Mouse (Mus musculus): ENCODE results near the gene Cox8b. TPM values are rescaled to one million over a fixed set of nuclear protein-coding genes. Genes with fewer than 3 reads are reported as not detected.

The Cox8b gene
- total RNA-seq (2012; rRNA removed): not detected in 2 replicates

GRCm38 (mm10) chr7:140900220-140900619 is at the start of gene Cox8b:
Gene Cox8b, minus strand, starts transcription at chr7:140900446.
- Histone ChIP-seq H3K9me3 (ENCODE audit: control insufficient read depth, insufficient read depth, low read depth, low read length) (no peaks in the 10 kb centered on the region), H3K27ac (ENCODE audit: insufficient read depth, low read depth, low read length, poor library complexity, severe bottlenecking) (no peak within 1 kb of the TSS), H3K36me3 (ENCODE audit: control insufficient read depth, insufficient read depth, low read length, poor library complexity, severe bottlenecking) (peaks cover 23% of the 10 kb centered on the region), H3K9ac (ENCODE audit: insufficient read depth, low read depth, low read length, poor library complexity, severe bottlenecking) (no peak within 1 kb of the TSS), H3K4me3 (ENCODE audit: insufficient read depth in 1 of 2, low read depth in 1 of 2, low read length in 2 of 2, poor library complexity in 1 of 2, severe bottlenecking in 1 of 2) (no peak within 1 kb of the TSS), H3K4me1 (ENCODE audit: control insufficient read depth in 2 of 2, insufficient read depth in 2 of 2, low read length in 2 of 2, poor library complexity in 1 of 2) (peaks cover 3 to 5% of the 10 kb centered on the region in 2 experiments; a peak in 1 of 4 replicates)
- in situ Hi-C loops (cut with MboI; ENCODE audit: low sequenced_read_pairs in 2 of 2, unreplicated experiment in 2 of 2): loop anchor here in 1 of 2 experiments (5.0 kb wide), 1 partner anchor 58 kb away; no protein-coding TSS in a partner anchor
- DNase-seq (ENCODE audit: low read depth, low spot score): no peak
- TF ChIP-seq HCFC1 (IDR thresholded peaks at IDR 0.05; ENCODE audit: borderline replicate concordance, insufficient read depth, low read length) (no peak), ZC3H11A (IDR thresholded peaks at IDR 0.05; ENCODE audit: borderline replicate concordance, low read depth, low read length) (no peak), MAFK (IDR thresholded peaks at IDR 0.05; ENCODE audit: insufficient read depth, low read depth, low read length) (no peak), ZNF384 (IDR thresholded peaks at IDR 0.05; ENCODE audit: low read depth, low read length) (no peak), CHD2 (IDR thresholded peaks at IDR 0.05; ENCODE audit: low read depth, low read length) (no peak)

- Histone ChIP-seq H3K9ac (ENCODE audit: insufficient read depth, low read depth, low read length, poor library complexity, severe bottlenecking) (no peak overlapping the region), H3K27ac (ENCODE audit: insufficient read depth, low read depth, low read length, poor library complexity, severe bottlenecking) (no peak overlapping the region), H3K9me3 (ENCODE audit: control insufficient read depth, insufficient read depth, low read depth, low read length) (no peaks in the 10 kb centered on the region), H3K4me3 (ENCODE audit: insufficient read depth in 1 of 2, low read depth in 1 of 2, low read length in 2 of 2, poor library complexity in 1 of 2, severe bottlenecking in 1 of 2) (no peak overlapping the region), H3K36me3 (ENCODE audit: control insufficient read depth, insufficient read depth, low read length, poor library complexity, severe bottlenecking) (peaks cover 53% of the 10 kb centered on the region), H3K4me1 (ENCODE audit: control insufficient read depth in 2 of 2, insufficient read depth in 2 of 2, low read length in 2 of 2, poor library complexity in 1 of 2) (peaks cover 12 to 31% of the 10 kb centered on the region in 2 experiments)
- no peak for DNase-seq (ENCODE audit: low read depth, low spot score)
- TF ChIP-seq HCFC1 (IDR thresholded peaks at IDR 0.05; ENCODE audit: borderline replicate concordance, insufficient read depth, low read length) (no peak), ZC3H11A (IDR thresholded peaks at IDR 0.05; ENCODE audit: borderline replicate concordance, low read depth, low read length) (no peak), CHD2 (IDR thresholded peaks at IDR 0.05; ENCODE audit: low read depth, low read length) (no peak), MAFK (IDR thresholded peaks at IDR 0.05; ENCODE audit: insufficient read depth, low read depth, low read length) (no peak), ZNF384 (IDR thresholded peaks at IDR 0.05; ENCODE audit: low read depth, low read length) (no peak)
- in situ Hi-C loops (cut with MboI; ENCODE audit: low sequenced_read_pairs in 2 of 2, unreplicated experiment in 2 of 2): no loop called here
Measured at GRCm38 (mm10) chr7:140949255-140949654, 49.0 kb upstream of the Cox8b start.

- no peak overlapping the region for H3K27ac ChIP-seq (ENCODE audit: insufficient read depth, low read depth, low read length, poor library complexity, severe bottlenecking)
- no peak for DNase-seq (ENCODE audit: low read depth, low spot score)
- H3K4me1 ChIP-seq (ENCODE audit: control insufficient read depth in 2 of 2, insufficient read depth in 2 of 2, low read length in 2 of 2, poor library complexity in 1 of 2): peaks cover 5 to 27% of the 10 kb centered on the region in 2 experiments; a peak in 3 of 4 replicates
- H3K4me3 ChIP-seq (ENCODE audit: insufficient read depth in 1 of 2, low read depth in 1 of 2, low read length in 2 of 2, poor library complexity in 1 of 2, severe bottlenecking in 1 of 2): no peak overlapping the region
- TF ChIP-seq ZC3H11A (IDR thresholded peaks at IDR 0.05; ENCODE audit: borderline replicate concordance, low read depth, low read length) (no peak), HCFC1 (IDR thresholded peaks at IDR 0.05; ENCODE audit: borderline replicate concordance, insufficient read depth, low read length) (no peak), ZNF384 (IDR thresholded peaks at IDR 0.05; ENCODE audit: low read depth, low read length) (no peak), MAFK (IDR thresholded peaks at IDR 0.05; ENCODE audit: insufficient read depth, low read depth, low read length) (no peak), CHD2 (IDR thresholded peaks at IDR 0.05; ENCODE audit: low read depth, low read length) (no peak)
- H3K36me3 ChIP-seq (ENCODE audit: control insufficient read depth, insufficient read depth, low read length, poor library complexity, severe bottlenecking): peaks cover 50% of the 10 kb centered on the region
- in situ Hi-C loops (cut with MboI; ENCODE audit: low sequenced_read_pairs in 2 of 2, unreplicated experiment in 2 of 2): no loop called here
- H3K9me3 ChIP-seq (ENCODE audit: control insufficient read depth, insufficient read depth, low read depth, low read length): no peaks in the 10 kb centered on the region
- H3K9ac ChIP-seq (ENCODE audit: insufficient read depth, low read depth, low read length, poor library complexity, severe bottlenecking): no peak overlapping the region
Measured at GRCm38 (mm10) chr7:140948161-140948560, 47.9 kb upstream of the Cox8b start.

- Histone ChIP-seq H3K9me3 (ENCODE audit: control insufficient read depth, insufficient read depth, low read depth, low read length) (no peaks in the 10 kb centered on the region), H3K4me1 (ENCODE audit: control insufficient read depth in 2 of 2, insufficient read depth in 2 of 2, low read length in 2 of 2, poor library complexity in 1 of 2) (peaks cover 5 to 30% of the 10 kb centered on the region in 2 experiments; a peak in 3 of 4 replicates), H3K4me3 (ENCODE audit: insufficient read depth in 1 of 2, low read depth in 1 of 2, low read length in 2 of 2, poor library complexity in 1 of 2, severe bottlenecking in 1 of 2) (no peak overlapping the region), H3K36me3 (ENCODE audit: control insufficient read depth, insufficient read depth, low read length, poor library complexity, severe bottlenecking) (peaks cover 47% of the 10 kb centered on the region), H3K9ac (ENCODE audit: insufficient read depth, low read depth, low read length, poor library complexity, severe bottlenecking) (no peak overlapping the region), H3K27ac (ENCODE audit: insufficient read depth, low read depth, low read length, poor library complexity, severe bottlenecking) (no peak overlapping the region)
- in situ Hi-C loops (cut with MboI; ENCODE audit: low sequenced_read_pairs in 2 of 2, unreplicated experiment in 2 of 2): no loop called here
- TF ChIP-seq ZC3H11A (IDR thresholded peaks at IDR 0.05; ENCODE audit: borderline replicate concordance, low read depth, low read length) (no peak), ZNF384 (IDR thresholded peaks at IDR 0.05; ENCODE audit: low read depth, low read length) (no peak), MAFK (IDR thresholded peaks at IDR 0.05; ENCODE audit: insufficient read depth, low read depth, low read length) (no peak), CHD2 (IDR thresholded peaks at IDR 0.05; ENCODE audit: low read depth, low read length) (no peak)
- no peak for DNase-seq (ENCODE audit: low read depth, low spot score)
Measured at GRCm38 (mm10) chr7:140946980-140947379, 46.7 kb upstream of the Cox8b start.

All from ES-E14 (cell line).